Mouse (Mus musculus): ENCODE measurements at regions not wholly inside any gene's neighbourhood (a gene's known extent, or its start where the extent isn't known, plus 50 kb on each side); places are given as distances from the start of the nearest gene placed in this dataset.

GRCm38 (mm10) chr6:43021967-43022366 lies 73.1 kb downstream of the Olfr444 start:
- no peaks in the 10 kb centered on the region for H3K4me1 ChIP-seq (ENCODE audit: control insufficient read depth, insufficient read depth, low read length)
- WGBS = 14% methylated on average over 5 of the region's 5 CpGs
- DNase-seq (ENCODE audit: low spot score) = peak; percentile 42

More at GRCm38 (mm10) chr6:43021967-43022366, 73.1 kb downstream of the Olfr444 start:
- no peaks in the 10 kb centered on the region for H3K36me3 ChIP-seq (ENCODE audit: control insufficient read depth, insufficient read depth, low read length)
- H3K27ac ChIP-seq (replicated peaks; ENCODE audit: low read depth, low read length) = no peak overlapping the region
- ATAC-seq (ENCODE audit: low read depth) = no peak
- no peaks in the 10 kb centered on the region for H3K9me3 ChIP-seq (ENCODE audit: control insufficient read depth, low read length)
- no peak overlapping the region for H3K4me2 ChIP-seq (ENCODE audit: low read depth, low read length)
- no peak overlapping the region for H3K9ac ChIP-seq (ENCODE audit: low read depth, low read length)
- H3K4me3 ChIP-seq (ENCODE audit: low read depth, low read length) = no peak overlapping the region
- no peaks in the 10 kb centered on the region for H3K27me3 ChIP-seq (replicated peaks; ENCODE audit: control insufficient read depth, insufficient read depth, low read length)
